Mouse (Mus musculus) splenic B cell, adult 2 months (primary cell): Measurements from ENCODE around the gene Pard3b.
A peak's percentile ranks its signal among the peaks of the same experiment; 100 is the strongest.

Source experiments
- DNase-seq: peaks from one replicate; pipeline ENCODE4 v3.0.0-alpha.2; 2011; ENCODE audit warnings: low read depth, low spot score
- H3K27me3 ChIP-seq: 2 replicates; pipeline ENCODE4 v1.6.1; 2012; ENCODE audit warnings: mild to moderate bottlenecking, low read length, moderate library complexity, mixed read lengths; ENCODE audit not compliant: control insufficient read depth, poor library complexity, insufficient read depth, severe bottlenecking
- H3K36me3 ChIP-seq: 2 replicates; pipeline ENCODE4 v1.6.1; 2012; ENCODE audit warnings: mild to moderate bottlenecking, low read length, moderate library complexity, mixed read lengths; ENCODE audit not compliant: control insufficient read depth, poor library complexity, insufficient read depth, severe bottlenecking

Pard3b gene

DNA sequence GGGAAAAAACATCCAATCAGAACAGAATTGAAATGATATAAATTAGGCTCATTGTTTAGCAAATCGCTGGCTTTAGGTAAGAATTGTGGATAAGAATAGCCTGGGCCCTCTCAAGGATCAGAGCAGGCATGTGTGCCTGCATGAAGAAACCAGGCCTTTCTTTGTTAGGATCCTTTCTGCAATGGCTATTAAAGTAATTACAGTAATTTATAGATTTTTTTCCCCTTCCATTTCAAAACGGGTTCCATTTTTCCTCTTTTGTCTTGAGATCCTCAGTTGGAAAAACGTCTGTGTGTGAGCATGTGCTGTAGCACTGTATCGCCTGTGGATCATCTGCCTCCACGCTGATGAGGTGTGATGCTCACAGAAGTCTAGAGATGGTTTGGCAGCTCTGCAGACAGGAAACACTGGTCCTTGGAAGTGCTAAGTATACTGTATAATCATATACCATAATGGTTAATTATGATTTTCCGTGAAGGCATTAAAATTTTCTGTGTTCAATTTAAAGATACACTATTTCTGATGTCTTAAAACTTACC lies 198.5 kb downstream of the Pard3b start:
- DNase-seq: no peak
- Histone ChIP-seq H3K27me3 (no peaks in the 10 kb centered on the region), H3K36me3 (no peaks in the 10 kb centered on the region)

DNA sequence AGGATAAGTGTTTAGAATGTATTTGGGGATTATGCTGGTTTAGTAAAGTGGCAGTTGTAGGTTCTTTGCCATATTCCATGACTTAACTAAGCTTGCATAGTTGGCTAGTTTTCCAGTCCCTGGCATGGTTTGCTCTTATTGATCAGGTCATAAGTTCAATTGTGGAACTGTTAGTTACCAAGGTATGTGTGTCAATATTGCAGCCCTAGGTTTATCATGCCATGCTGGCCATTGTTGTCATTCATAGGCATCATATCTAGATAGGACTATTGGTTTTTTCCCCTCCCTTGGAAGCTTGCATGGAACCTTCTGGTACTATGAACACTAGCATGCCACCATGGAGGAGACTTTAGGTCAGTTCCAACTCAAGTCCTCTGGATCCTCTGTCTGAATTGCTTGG lies 208.0 kb downstream of the Pard3b start:
- H3K27me3 ChIP-seq: no peaks in the 10 kb centered on the region
- H3K36me3 ChIP-seq: no peaks in the 10 kb centered on the region
- no peak for DNase-seq

- H3K36me3 ChIP-seq: no peaks in the 10 kb centered on the region
- H3K27me3 ChIP-seq: no peaks in the 10 kb centered on the region
- DNase-seq: no peak
These were observed 210.5 kb downstream of the Pard3b start for GRCm38 (mm10) chr1:61849029-61849714.

- no peaks in the 10 kb centered on the region for H3K27me3 ChIP-seq
These were observed 211.8 kb downstream of the Pard3b start for GRCm38 (mm10) chr1:61850471-61850870.

GRCm38 (mm10) chr1:61851176-61851575 lies 212.6 kb downstream of the Pard3b start:
- no peaks in the 10 kb centered on the region for H3K36me3 ChIP-seq
- no peaks in the 10 kb centered on the region for H3K27me3 ChIP-seq
- DNase-seq: no peak

More at GRCm38 (mm10) chr1:61850471-61850870, 211.8 kb downstream of the Pard3b start:
- no peak for DNase-seq
- no peaks in the 10 kb centered on the region for H3K36me3 ChIP-seq

DNA sequence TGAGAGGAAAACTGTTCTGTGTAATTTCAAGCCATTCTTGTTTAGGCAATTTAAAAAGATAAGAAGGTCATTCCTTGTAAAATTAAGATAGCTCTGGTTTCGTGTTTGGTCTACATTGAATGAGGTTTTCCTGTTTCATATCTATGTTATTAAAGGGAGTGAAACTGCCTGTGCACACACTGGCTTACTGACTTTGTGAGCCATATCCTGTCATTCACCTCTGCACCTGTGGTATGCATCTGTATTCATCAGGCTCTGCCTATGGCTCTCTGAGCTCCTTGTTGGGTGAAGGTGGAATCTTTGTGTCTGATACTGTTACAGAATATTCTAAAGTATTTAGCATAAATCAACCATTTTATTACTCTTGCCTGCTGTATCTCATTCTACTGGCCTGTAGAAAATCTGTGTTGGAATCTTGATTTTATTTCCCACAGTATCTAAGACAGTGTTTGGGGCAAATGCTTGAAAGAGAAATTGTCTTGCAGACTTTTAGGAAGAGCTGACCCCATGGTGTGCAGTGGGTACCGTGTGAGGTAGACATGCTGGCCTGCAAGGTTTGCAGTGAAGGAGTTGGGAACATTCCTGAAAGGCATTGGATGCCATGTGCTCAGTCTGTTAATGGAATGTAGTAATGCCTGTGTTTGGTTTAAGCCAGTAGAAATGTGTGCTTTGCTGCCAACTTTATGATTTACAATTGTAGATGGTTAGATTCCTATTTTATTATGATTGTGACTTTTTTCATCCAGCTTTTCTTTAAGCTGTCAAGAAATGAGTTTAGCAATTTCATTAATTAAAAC lies 228.9 kb downstream of the Pard3b start:
- DNase-seq: no peak
- Histone ChIP-seq H3K27me3 (no peaks in the 10 kb centered on the region), H3K36me3 (no peaks in the 10 kb centered on the region)

GRCm38 (mm10) chr1:61874875-61875274 lies 236.3 kb downstream of the Pard3b start:
- Histone ChIP-seq H3K36me3 (no peaks in the 10 kb centered on the region), H3K27me3 (no peaks in the 10 kb centered on the region)
- no peak for DNase-seq

GRCm38 (mm10) chr1:61879706-61880470 lies 241.3 kb downstream of the Pard3b start:
- Histone ChIP-seq H3K36me3 (no peaks in the 10 kb centered on the region), H3K27me3 (no peaks in the 10 kb centered on the region)
- DNase-seq: no peak

- H3K36me3 ChIP-seq: no peaks in the 10 kb centered on the region
- DNase-seq: no peak
- no peaks in the 10 kb centered on the region for H3K27me3 ChIP-seq
These were observed 257.4 kb downstream of the Pard3b start for GRCm38 (mm10) chr1:61896048-61896447.

DNA sequence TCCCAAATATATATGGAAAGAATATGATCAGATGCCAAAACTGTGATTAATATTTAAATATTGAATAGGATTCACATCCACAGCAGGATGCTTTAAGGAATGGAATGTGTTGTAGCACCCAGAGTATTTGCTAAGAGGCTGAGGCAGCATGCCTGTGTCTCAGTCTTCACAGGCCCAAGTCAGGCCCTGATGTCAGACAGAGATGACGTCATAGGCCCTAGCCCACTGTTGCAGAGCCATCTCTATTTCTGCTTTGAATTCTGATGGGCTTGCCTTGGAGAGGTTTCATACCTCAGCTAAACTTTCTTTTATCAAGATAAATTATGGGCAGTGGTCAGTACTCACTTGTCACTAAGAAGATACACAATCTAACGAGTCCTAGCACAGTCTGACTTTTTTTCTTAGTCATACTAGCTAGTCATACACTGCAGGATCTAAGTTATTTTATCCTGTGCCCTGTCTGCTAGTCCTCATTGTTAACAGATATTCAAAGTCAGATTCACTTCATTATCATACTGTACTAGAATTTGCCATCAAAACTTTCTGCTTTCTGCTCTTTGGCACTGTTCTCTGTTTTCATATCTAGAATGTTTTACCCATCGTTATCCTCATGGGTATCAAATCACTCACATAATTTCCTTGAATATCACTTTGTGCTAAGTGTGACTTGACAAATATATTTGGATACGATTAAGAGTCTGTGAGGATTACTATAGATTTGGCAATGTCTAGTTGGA lies 264.8 kb downstream of the Pard3b start:
- Histone ChIP-seq H3K27me3 (no peaks in the 10 kb centered on the region), H3K36me3 (no peaks in the 10 kb centered on the region)
- no peak for DNase-seq

GRCm38 (mm10) chr1:61904036-61904435 lies 265.4 kb downstream of the Pard3b start:
- H3K27me3 ChIP-seq: no peaks in the 10 kb centered on the region
- H3K36me3 ChIP-seq: no peaks in the 10 kb centered on the region
- DNase-seq: no peak

GRCm38 (mm10) chr1:61912931-61913330 lies 274.3 kb downstream of the Pard3b start:
- H3K27me3 ChIP-seq: no peaks in the 10 kb centered on the region
- no peak for DNase-seq
- H3K36me3 ChIP-seq: no peaks in the 10 kb centered on the region

DNA sequence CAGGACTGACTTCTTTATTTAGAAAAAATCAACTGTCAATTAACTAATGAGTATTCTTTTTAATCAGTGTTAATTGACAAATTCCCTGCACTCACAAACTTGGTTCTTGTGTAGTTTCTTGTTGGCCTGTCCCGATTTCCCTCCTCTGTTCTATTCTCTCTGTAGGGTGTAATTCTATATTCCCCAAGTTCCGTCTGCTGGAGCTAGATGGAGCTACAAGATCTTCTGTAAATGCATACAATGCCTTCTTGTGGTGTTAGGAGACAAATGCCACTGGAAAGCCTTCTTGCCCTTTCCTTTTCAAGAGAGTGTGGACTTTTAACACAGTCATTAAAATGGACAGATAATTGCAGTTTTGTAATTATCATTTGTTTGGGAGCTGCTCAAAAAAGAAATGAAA lies 286.3 kb downstream of the Pard3b start:
- Histone ChIP-seq H3K27me3 (no peaks in the 10 kb centered on the region), H3K36me3 (no peaks in the 10 kb centered on the region)
- DNase-seq: peak; percentile 45

- Histone ChIP-seq H3K27me3 (no peaks in the 10 kb centered on the region), H3K36me3 (no peaks in the 10 kb centered on the region)
- DNase-seq: no peak
These were observed 286.9 kb downstream of the Pard3b start for GRCm38 (mm10) chr1:61925541-61925940.
